Mouse (Mus musculus) ES-Bruce4 (cell line): ENCODE data around the gene Plvap.

ENCODE experiments used
- CTCF ChIP-seq: IDR thresholded peaks from one replicate; pipeline ENCODE4 v1.8.1; 2011; ENCODE audit warnings: low read depth, low read length
- EP300 ChIP-seq: IDR thresholded peaks from 2 replicates; pipeline ENCODE4 v1.6.1; 2011; ENCODE audit warnings: low read depth, low read length; ENCODE audit not compliant: insufficient read depth

GRCm38 (mm10) chr8:71534263-71534810, 22.8 kb upstream of the Plvap start:
- TF ChIP-seq CTCF, result peak; percentile 24
- no peak for TF ChIP-seq EP300
